Mouse (Mus musculus) stomach, postnatal 0 days (tissue): Measurements from ENCODE around the gene Wipf1. TPM values are rescaled to one million over a fixed set of nuclear protein-coding genes. Genes with fewer than 3 reads are reported as not detected.

Source experiments
- ATAC-seq: fragments of 200-750 bp; cut with Nextera tagmentation; 2 replicates; pipeline ENCODE4 v1.8.0; 2017; ENCODE audit not compliant: low FRiP score, low TSS enrichment
- DNase-seq: peaks from one replicate; pipeline ENCODE4 v3.0.0-alpha.2; 2016; ENCODE audit warnings: low spot score
- H3K27ac ChIP-seq: fragments of 300-500 bp; sonication (generic); replicated peaks from 2 replicates; pipeline ENCODE4 v1.5.1; 2014; ENCODE audit warnings: mild to moderate bottlenecking, control low read depth
- H3K27me3 ChIP-seq: fragments of 300-500 bp; sonication (generic); 2 replicates; pipeline ENCODE4 v1.6.1; 2014; ENCODE audit warnings: low read length; ENCODE audit not compliant: control insufficient read depth, insufficient read depth
- H3K36me3 ChIP-seq: fragments of 300-500 bp; sonication (generic); 2 replicates; pipeline ENCODE4 v1.6.1; 2014; ENCODE audit warnings: low read length, mixed read lengths; ENCODE audit not compliant: control insufficient read depth, insufficient read depth
- H3K4me1 ChIP-seq: fragments of 300-500 bp; sonication (generic); replicated peaks from 2 replicates; pipeline ENCODE4 v1.6.1; 2014; ENCODE audit warnings: antibody characterized with exemption; ENCODE audit not compliant: control insufficient read depth, insufficient read depth
- H3K4me2 ChIP-seq: fragments of 300-500 bp; sonication (generic); replicated peaks from 2 replicates; pipeline ENCODE4 v1.6.1; 2014; ENCODE audit warnings: low read depth, mild to moderate bottlenecking, control low read depth, moderate library complexity
- H3K4me3 ChIP-seq: fragments of 300-500 bp; sonication (generic); 2 replicates; pipeline ENCODE4 v1.5.1; 2014; ENCODE audit warnings: low read depth, low read length, control low read depth
- H3K9ac ChIP-seq: fragments of 300-500 bp; sonication (generic); 2 replicates; pipeline ENCODE4 v1.6.1; 2014; ENCODE audit warnings: mild to moderate bottlenecking, low read length, control low read depth, mixed read lengths
- H3K9me3 ChIP-seq: fragments of 300-500 bp; sonication (generic); 2 replicates; pipeline ENCODE4 v1.6.1; 2016; ENCODE audit warnings: low read length; ENCODE audit not compliant: control insufficient read depth
- CTCF ChIP-seq: IDR thresholded peaks from 2 replicates; pipeline ENCODE4 v1.5.1; 2016; ENCODE audit warnings: antibody characterized with exemption, low read depth, mild to moderate bottlenecking, moderate library complexity
- EP300 ChIP-seq: optimal IDR thresholded peaks from 2 replicates; pipeline ENCODE3; 2016; ENCODE audit warnings: antibody characterized with exemption
- WGBS: fragments of 180-500 bp; shearing (Covaris S2); extraction: QIAGEN DNeasy Blood & Tissue Kit; methylation state at CpG from one replicate; pipeline ENCODE4 v1.1.7; 2014; 5-methylcytosine and 5-hydroxymethylcytosine counted together
- polyA plus RNA-seq: library from polyadenylated mRNA; unstranded; fragments of >200 nt; fragmentation: Nextera tagmentation; extraction: Ambion mirVana; gene quantifications from 2 replicates; pipeline ENCODE4 v1.2.1, GENCODE M21; 2015

Gene Wipf1
- polyA plus RNA-seq, 1 experiment from 2014 or later: 3.3 TPM

- H3K4me3 ChIP-seq: no peak overlapping the region
- no peaks in the 10 kb centered on the region for H3K4me1 ChIP-seq
- no peak overlapping the region for H3K4me2 ChIP-seq
- no peaks in the 10 kb centered on the region for H3K36me3 ChIP-seq
- no peak overlapping the region for H3K27ac ChIP-seq
- H3K9ac ChIP-seq: no peak overlapping the region
- H3K27me3 ChIP-seq: no peaks in the 10 kb centered on the region
- TF ChIP-seq EP300: no peak
- TF ChIP-seq CTCF: no peak
- WGBS: 70% methylated on average over 6 of the region's 6 CpGs
- H3K9me3 ChIP-seq: no peaks in the 10 kb centered on the region
- ATAC-seq (no peak), DNase-seq (no peak)
Measured at GRCm38 (mm10) chr2:73571901-73572300, 42.4 kb upstream of the Wipf1 start.

GRCm38 (mm10) chr2:73571304-73571703 is 41.8 kb upstream of the Wipf1 start:
- Histone ChIP-seq H3K4me2 (no peak overlapping the region), H3K9me3 (no peaks in the 10 kb centered on the region), H3K9ac (no peak overlapping the region), H3K4me3 (no peak overlapping the region), H3K36me3 (no peaks in the 10 kb centered on the region), H3K27ac (no peak overlapping the region), H3K27me3 (no peaks in the 10 kb centered on the region), H3K4me1 (no peaks in the 10 kb centered on the region)
- TF ChIP-seq CTCF: no peak
- TF ChIP-seq EP300: no peak
- ATAC-seq (no peak), DNase-seq (no peak)
- WGBS: 97% methylated on average over 9 of the region's 9 CpGs

GRCm38 (mm10) chr2:73566989-73567605 is 37.6 kb upstream of the Wipf1 start:
- DNase-seq: peak; percentile 60
- no peaks in the 10 kb centered on the region for H3K27me3 ChIP-seq
- no peak overlapping the region for H3K9ac ChIP-seq
- ATAC-seq: peak; percentile 75
- H3K9me3 ChIP-seq: no peaks in the 10 kb centered on the region
- no peak overlapping the region for H3K27ac ChIP-seq
- H3K4me3 ChIP-seq: no peak overlapping the region
- no peaks in the 10 kb centered on the region for H3K4me1 ChIP-seq
- TF ChIP-seq EP300: no peak
- TF ChIP-seq CTCF: peak; percentile 90
- peak overlapping the region; percentile 9; the same call in 1 of the 2 replicates for H3K4me2 ChIP-seq
- WGBS: 17% methylated on average over 8 of the region's 8 CpGs
- no peaks in the 10 kb centered on the region for H3K36me3 ChIP-seq

- no peaks in the 10 kb centered on the region for H3K36me3 ChIP-seq
- H3K4me2 ChIP-seq: no peak overlapping the region
- TF ChIP-seq EP300 (no peak), CTCF (peak; percentile 61)
- ATAC-seq: no peak
- no peaks in the 10 kb centered on the region for H3K9me3 ChIP-seq
- no peaks in the 10 kb centered on the region for H3K27me3 ChIP-seq
- DNase-seq: peak; percentile 25
- H3K4me1 ChIP-seq: no peaks in the 10 kb centered on the region
- no peak overlapping the region for H3K9ac ChIP-seq
- H3K4me3 ChIP-seq: no peak overlapping the region
- 16% methylated on average over 7 of the region's 7 CpGs for WGBS
- H3K27ac ChIP-seq: no peak overlapping the region
Measured at GRCm38 (mm10) chr2:73566162-73566561, 36.6 kb upstream of the Wipf1 start.

- H3K27ac ChIP-seq: no peak overlapping the region
- DNase-seq (no peak), ATAC-seq (no peak)
- WGBS: 52% methylated on average over 7 of the region's 7 CpGs
- H3K4me3 ChIP-seq: no peak overlapping the region
- H3K4me1 ChIP-seq: no peaks in the 10 kb centered on the region
- no peaks in the 10 kb centered on the region for H3K9me3 ChIP-seq
- H3K27me3 ChIP-seq: no peaks in the 10 kb centered on the region
- TF ChIP-seq CTCF (no peak), EP300 (no peak)
- no peaks in the 10 kb centered on the region for H3K36me3 ChIP-seq
- H3K4me2 ChIP-seq: no peak overlapping the region
- H3K9ac ChIP-seq: no peak overlapping the region
Measured at GRCm38 (mm10) chr2:73563690-73564089, 34.2 kb upstream of the Wipf1 start.

GRCm38 (mm10) chr2:73562656-73563055 is 33.1 kb upstream of the Wipf1 start:
- no peak overlapping the region for H3K27ac ChIP-seq
- WGBS: 68% methylated on average over 9 of the region's 9 CpGs
- DNase-seq (peak; percentile 19), ATAC-seq (no peak)
- H3K4me3 ChIP-seq: no peak overlapping the region
- H3K9ac ChIP-seq: no peak overlapping the region
- TF ChIP-seq EP300 (no peak), CTCF (no peak)
- H3K4me1 ChIP-seq: no peaks in the 10 kb centered on the region
- H3K36me3 ChIP-seq: no peaks in the 10 kb centered on the region
- H3K4me2 ChIP-seq: no peak overlapping the region
- no peaks in the 10 kb centered on the region for H3K27me3 ChIP-seq
- H3K9me3 ChIP-seq: no peaks in the 10 kb centered on the region
